Mouse (Mus musculus): ENCODE measurements around the gene Olfr1450. TPM values are rescaled to one million over a fixed set of nuclear protein-coding genes. Genes with fewer than 3 reads are reported as not detected.
"Not testable (repeated sequence)": the region's sequence is repeated elsewhere in the genome, so short reads cannot be mapped to it uniquely, and the experiment has no call there.

The Olfr1450 gene
- polyA plus RNA-seq (2012; rRNA removed): not detected in 2 replicates

DNA sequence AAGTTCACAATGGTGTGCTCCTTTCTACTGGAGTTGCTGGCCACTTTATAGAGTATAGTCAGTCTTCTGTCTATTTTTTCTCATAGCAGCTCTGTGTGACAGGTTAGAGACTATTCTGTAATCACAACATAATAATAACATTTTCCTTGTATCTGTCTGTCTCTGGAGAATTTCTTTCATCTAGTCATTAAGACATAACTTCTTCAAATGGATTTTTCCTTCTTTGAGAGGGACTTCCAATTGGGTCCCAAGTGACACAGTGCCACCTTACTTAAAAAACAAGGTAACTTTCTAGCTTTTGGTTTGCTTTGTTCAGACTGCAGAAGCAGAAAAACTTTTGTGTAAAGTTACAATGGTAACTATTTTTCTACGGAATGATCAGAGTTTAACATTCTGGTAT, at the start of gene Olfr1450:
Gene Olfr1450 (plus strand): TSS at position 301 of the 400 bp plus-strand sequence.
- TF ChIP-seq CTCF (IDR thresholded peaks at IDR 0.05; ENCODE audit: borderline replicate concordance, control insufficient read depth, extremely low read depth, insufficient read depth, low read length, poor library complexity): no peak
- TF ChIP-seq POLR2A (IDR thresholded peaks at IDR 0.05; ENCODE audit: control insufficient read depth, extremely low read depth, insufficient read depth, low read length, poor library complexity): no peak
- WGBS: 93% methylated on average over 1 of the region's 1 CpGs
- Histone ChIP-seq H3K27ac (ENCODE audit: control insufficient read depth, insufficient read depth, low read length) (no peak within 1 kb of the TSS), H3K4me3 (ENCODE audit: control insufficient read depth, insufficient read depth, low read length) (no peak within 1 kb of the TSS), H3K27me3 (ENCODE audit: control insufficient read depth, insufficient read depth, low read length) (no peaks in the 10 kb centered on the region), H3K4me1 (replicated peaks; ENCODE audit: control insufficient read depth, insufficient read depth, low read length) (no peaks in the 10 kb centered on the region), H3K36me3 (ENCODE audit: control insufficient read depth, insufficient read depth, low read length) (no peaks in the 10 kb centered on the region)
- DNase-seq: no peak

DNA sequence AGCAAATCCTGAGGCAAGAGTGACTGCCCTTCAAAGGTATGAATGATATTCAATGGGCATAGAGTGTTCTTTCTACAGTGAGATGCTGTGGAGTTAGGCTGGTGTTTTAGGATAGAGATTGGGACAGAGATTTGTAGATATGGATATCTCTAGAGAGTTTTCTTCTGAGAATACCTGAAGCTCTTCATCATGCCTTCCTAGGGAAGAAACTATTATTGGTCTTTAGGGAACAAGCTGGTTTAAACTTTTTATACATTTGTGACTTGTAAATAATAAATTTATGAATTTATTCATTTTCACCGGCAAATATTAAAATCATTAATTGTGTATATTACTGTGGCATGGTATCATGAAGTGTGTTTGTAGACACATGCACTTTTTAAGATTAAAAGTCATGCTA, 46.4 kb upstream of the Olfr1450 start, which contains the start of gene Olfr1447:
Gene Olfr1447 (minus strand): TSS at position 101 of the 400 bp plus-strand sequence.
- DNase-seq: no peak
- TF ChIP-seq POLR2A (IDR thresholded peaks at IDR 0.05; ENCODE audit: control insufficient read depth, extremely low read depth, insufficient read depth, low read length, poor library complexity) (no peak), CTCF (IDR thresholded peaks at IDR 0.05; ENCODE audit: borderline replicate concordance, control insufficient read depth, extremely low read depth, insufficient read depth, low read length, poor library complexity) (no peak)
- WGBS: 97% methylated on average over 1 of the region's 1 CpGs
- Histone ChIP-seq H3K4me3 (ENCODE audit: control insufficient read depth, insufficient read depth, low read length) (no peak within 1 kb of the TSS), H3K27ac (ENCODE audit: control insufficient read depth, insufficient read depth, low read length) (no peak within 1 kb of the TSS), H3K27me3 (ENCODE audit: control insufficient read depth, insufficient read depth, low read length) (no peaks in the 10 kb centered on the region), H3K36me3 (ENCODE audit: control insufficient read depth, insufficient read depth, low read length) (no peaks in the 10 kb centered on the region), H3K4me1 (replicated peaks; ENCODE audit: control insufficient read depth, insufficient read depth, low read length) (no peaks in the 10 kb centered on the region)

DNA sequence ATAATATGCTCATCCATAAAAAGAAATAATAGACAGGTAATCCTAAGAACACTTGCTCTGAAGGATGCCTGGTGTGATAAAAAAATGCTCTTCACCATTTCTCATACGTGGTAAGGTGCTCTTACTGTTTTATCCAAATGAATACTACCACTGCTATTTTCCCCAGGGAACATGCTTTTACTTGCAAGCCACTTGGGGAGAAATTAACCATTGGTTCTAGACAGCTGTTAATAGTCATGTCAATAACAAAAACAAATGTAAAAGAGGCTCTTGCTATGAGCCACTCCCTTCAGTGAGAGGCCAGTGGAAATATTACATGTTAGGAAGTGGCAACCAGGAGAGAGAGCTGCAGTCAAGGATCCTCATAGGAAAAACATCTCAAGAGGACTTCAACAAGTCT, 25.7 kb upstream of the Olfr1450 start, which contains the start of gene Olfr1448:
Gene Olfr1448 (minus strand): TSS at position 101 of the 400 bp plus-strand sequence.
- no peak within 1 kb of the TSS for H3K4me3 ChIP-seq (ENCODE audit: control insufficient read depth, insufficient read depth, low read length)
- no peaks in the 10 kb centered on the region for H3K27me3 ChIP-seq (ENCODE audit: control insufficient read depth, insufficient read depth, low read length)
- WGBS: 80% methylated on average over 1 of the region's 1 CpGs
- H3K4me1 ChIP-seq (replicated peaks; ENCODE audit: control insufficient read depth, insufficient read depth, low read length): no peaks in the 10 kb centered on the region
- H3K36me3 ChIP-seq (ENCODE audit: control insufficient read depth, insufficient read depth, low read length): no peaks in the 10 kb centered on the region
- no peak within 1 kb of the TSS for H3K27ac ChIP-seq (ENCODE audit: control insufficient read depth, insufficient read depth, low read length)
- no peak for DNase-seq
- no peak for TF ChIP-seq POLR2A (IDR thresholded peaks at IDR 0.05; ENCODE audit: control insufficient read depth, extremely low read depth, insufficient read depth, low read length, poor library complexity)
- TF ChIP-seq CTCF (IDR thresholded peaks at IDR 0.05; ENCODE audit: borderline replicate concordance, control insufficient read depth, extremely low read depth, insufficient read depth, low read length, poor library complexity): no peak

DNA sequence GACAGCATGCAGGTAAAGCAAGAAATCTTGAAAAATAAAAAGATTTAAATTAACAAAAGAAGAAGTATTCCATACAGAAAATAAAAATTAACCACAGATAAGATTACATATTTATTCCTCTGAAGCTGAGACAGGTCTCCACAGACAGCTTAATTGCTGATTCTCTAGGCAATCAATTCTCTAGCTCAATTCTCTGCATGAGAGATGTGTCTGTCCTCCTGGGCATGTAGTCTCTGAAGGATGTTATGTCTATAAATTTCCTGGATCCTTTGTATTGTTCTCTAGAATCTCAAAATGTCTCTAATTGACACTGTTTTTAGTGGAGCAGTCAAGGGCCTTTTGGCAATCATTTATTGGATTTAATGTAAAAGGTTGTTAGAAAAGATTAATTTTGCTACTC, 19.5 kb upstream of the Olfr1450 start, which contains the start of gene Olfr1449:
Gene Olfr1449 (plus strand): TSS at position 301 of the 400 bp plus-strand sequence.
- TF ChIP-seq CTCF (IDR thresholded peaks at IDR 0.05; ENCODE audit: borderline replicate concordance, control insufficient read depth, extremely low read depth, insufficient read depth, low read length, poor library complexity) (no peak), POLR2A (IDR thresholded peaks at IDR 0.05; ENCODE audit: control insufficient read depth, extremely low read depth, insufficient read depth, low read length, poor library complexity) (no peak)
- Histone ChIP-seq H3K27ac (ENCODE audit: control insufficient read depth, insufficient read depth, low read length) (no peak within 1 kb of the TSS), H3K27me3 (ENCODE audit: control insufficient read depth, insufficient read depth, low read length) (no peaks in the 10 kb centered on the region), H3K36me3 (ENCODE audit: control insufficient read depth, insufficient read depth, low read length) (no peaks in the 10 kb centered on the region), H3K4me1 (replicated peaks; ENCODE audit: control insufficient read depth, insufficient read depth, low read length) (no peaks in the 10 kb centered on the region; the same call in 1 of the 2 replicates), H3K4me3 (ENCODE audit: control insufficient read depth, insufficient read depth, low read length) (no peak within 1 kb of the TSS)
- DNase-seq: no peak

DNA sequence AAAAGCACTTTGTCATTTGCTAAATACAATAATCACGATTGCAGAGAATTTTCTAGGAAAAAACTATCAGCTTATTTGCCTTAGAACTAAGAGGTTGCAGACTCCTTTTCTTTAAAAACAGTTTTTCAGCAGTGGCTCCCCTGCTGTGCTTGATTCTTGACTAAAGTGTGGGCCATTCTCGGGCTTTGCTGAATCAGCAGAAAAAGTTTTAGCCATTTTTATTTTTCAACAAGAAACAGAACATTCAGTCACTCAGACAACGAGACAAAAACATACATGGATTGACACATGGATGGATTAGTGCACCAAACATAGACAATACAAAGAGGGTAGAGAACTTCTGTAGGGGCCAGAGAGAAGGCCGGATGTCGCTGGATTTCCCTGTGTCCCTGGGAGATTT, 20.0 kb downstream of the Olfr1450 start:
- 89% methylated on average over 5 of the region's 5 CpGs for WGBS
- H3K27ac ChIP-seq (ENCODE audit: control insufficient read depth, insufficient read depth, low read length); H3K27me3 ChIP-seq (ENCODE audit: control insufficient read depth, insufficient read depth, low read length); H3K36me3 ChIP-seq (ENCODE audit: control insufficient read depth, insufficient read depth, low read length); H3K4me3 ChIP-seq (ENCODE audit: control insufficient read depth, insufficient read depth, low read length); DNase-seq; H3K4me1 ChIP-seq (replicated peaks; ENCODE audit: control insufficient read depth, insufficient read depth, low read length): not testable (repeated sequence)

DNA sequence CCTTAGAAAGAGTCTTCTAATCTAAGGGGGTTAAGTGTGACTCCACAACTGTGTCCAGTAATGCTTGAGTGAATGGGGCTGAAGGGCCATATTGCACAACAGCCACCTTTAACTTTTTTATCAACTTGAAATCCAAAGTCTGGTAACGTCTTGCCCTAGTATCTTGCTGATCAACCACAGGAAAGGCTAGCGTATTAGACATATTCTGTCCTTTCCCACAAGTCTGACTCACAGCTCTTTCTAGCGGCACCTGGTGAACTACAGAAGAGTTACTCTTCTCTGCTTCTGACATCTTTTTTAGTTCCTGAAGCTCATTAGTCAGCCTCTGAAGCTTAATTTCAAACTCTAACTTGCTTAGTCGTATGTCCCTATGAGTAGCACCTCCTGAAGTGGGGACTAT, 42.3 kb downstream of the Olfr1450 start:
- WGBS: 94% methylated on average over 4 of the region's 4 CpGs
- not testable (repeated sequence) for DNase-seq; H3K27ac ChIP-seq (ENCODE audit: control insufficient read depth, insufficient read depth, low read length); H3K4me3 ChIP-seq (ENCODE audit: control insufficient read depth, insufficient read depth, low read length); H3K27me3 ChIP-seq (ENCODE audit: control insufficient read depth, insufficient read depth, low read length); H3K36me3 ChIP-seq (ENCODE audit: control insufficient read depth, insufficient read depth, low read length); H3K4me1 ChIP-seq (replicated peaks; ENCODE audit: control insufficient read depth, insufficient read depth, low read length)

DNA sequence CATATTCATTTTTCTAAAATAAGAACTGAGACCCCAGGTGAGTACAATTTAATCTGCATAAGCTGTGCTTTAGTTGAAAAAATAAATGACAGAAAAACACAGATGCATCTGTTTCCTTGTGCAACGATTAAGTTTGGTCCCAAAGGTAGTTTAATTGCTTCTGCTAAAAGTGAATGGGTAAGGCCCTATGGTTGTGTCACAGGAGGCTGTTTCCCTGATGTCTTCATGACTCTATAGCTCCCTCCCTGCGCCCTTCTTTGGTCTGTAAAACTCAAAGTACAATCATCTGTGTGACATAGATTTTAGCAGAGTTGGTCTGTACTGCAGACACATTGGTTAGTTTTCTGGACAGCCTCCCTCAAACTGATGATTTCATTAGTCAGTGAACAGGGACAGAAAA, 44.7 kb downstream of the Olfr1450 start, which contains the start of gene Olfr1451:
Gene Olfr1451 (plus strand): TSS at position 301 of the 400 bp plus-strand sequence.
- no peak for DNase-seq
- Histone ChIP-seq H3K4me1 (replicated peaks; ENCODE audit: control insufficient read depth, insufficient read depth, low read length) (no peaks in the 10 kb centered on the region), H3K36me3 (ENCODE audit: control insufficient read depth, insufficient read depth, low read length) (no peaks in the 10 kb centered on the region), H3K4me3 (ENCODE audit: control insufficient read depth, insufficient read depth, low read length) (no peak within 1 kb of the TSS), H3K27ac (ENCODE audit: control insufficient read depth, insufficient read depth, low read length) (no peak within 1 kb of the TSS), H3K27me3 (ENCODE audit: control insufficient read depth, insufficient read depth, low read length) (no peaks in the 10 kb centered on the region)
- no peak for TF ChIP-seq CTCF (IDR thresholded peaks at IDR 0.05; ENCODE audit: borderline replicate concordance, control insufficient read depth, extremely low read depth, insufficient read depth, low read length, poor library complexity)
- no peak for TF ChIP-seq POLR2A (IDR thresholded peaks at IDR 0.05; ENCODE audit: control insufficient read depth, extremely low read depth, insufficient read depth, low read length, poor library complexity)
- WGBS: 86% methylated on average over 2 of the region's 2 CpGs

Other genes starting within 250 kb of the Olfr1450 start
- gene Cntf, start 184.6 kb upstream of the Olfr1450 start, polyA plus RNA-seq (2012; rRNA removed): 2.5 and 3.0 TPM in 2 replicates
- 20.8 and 21.6 TPM in 2 replicates for gene Zfp91, start 154.1 kb upstream of the Olfr1450 start, polyA plus RNA-seq (2012; rRNA removed)
- 32.2 and 40.4 TPM in 2 replicates for gene Lpxn, start 154.1 kb upstream of the Olfr1450 start, polyA plus RNA-seq (2012; rRNA removed)
- 0.15 TPM in 1 of 2 replicates, not detected in the other for gene Gm5244, start 103.6 kb upstream of the Olfr1450 start, polyA plus RNA-seq (2012; rRNA removed)
- gene Olfr1444, start 93.0 kb upstream of the Olfr1450 start, polyA plus RNA-seq (2012; rRNA removed): 0.40 and 0.62 TPM in 2 replicates
- 0.09 TPM in 1 of 2 replicates, not detected in the other for gene Olfr1445, start 66.4 kb upstream of the Olfr1450 start, polyA plus RNA-seq (2012; rRNA removed)
- gene Olfr1446, start 56.7 kb upstream of the Olfr1450 start, polyA plus RNA-seq (2012; rRNA removed): not detected in 2 replicates
- not detected in 2 replicates for gene Olfr1447, start 46.5 kb upstream of the Olfr1450 start, polyA plus RNA-seq (2012; rRNA removed)
- gene Olfr1448, start 25.8 kb upstream of the Olfr1450 start, polyA plus RNA-seq (2012; rRNA removed): not detected in 2 replicates
- gene Olfr1449, start 19.4 kb upstream of the Olfr1450 start, polyA plus RNA-seq (2012; rRNA removed): not detected in 2 replicates
- not detected in 2 replicates for gene Olfr1451, start 44.8 kb downstream of the Olfr1450 start, polyA plus RNA-seq (2012; rRNA removed)
- gene Olfr1453, start 78.1 kb downstream of the Olfr1450 start, polyA plus RNA-seq (2012; rRNA removed): not detected in 2 replicates
- not detected in 2 replicates for gene Olfr1454, start 110.4 kb downstream of the Olfr1450 start, polyA plus RNA-seq (2012; rRNA removed)
- gene Olfr1457, start 147.6 kb downstream of the Olfr1450 start, polyA plus RNA-seq (2012; rRNA removed): not detected in 2 replicates
- gene Olfr1458, start 156.5 kb downstream of the Olfr1450 start, polyA plus RNA-seq (2012; rRNA removed): not detected in 2 replicates
- 0.05 TPM in 1 of 2 replicates, not detected in the other for gene Olfr1459, start 199.3 kb downstream of the Olfr1450 start, polyA plus RNA-seq (2012; rRNA removed)
- gene Olfr1461, start 212.7 kb downstream of the Olfr1450 start, polyA plus RNA-seq (2012; rRNA removed): not detected in 2 replicates
- not detected in 2 replicates for gene Olfr1462, start 235.5 kb downstream of the Olfr1450 start, polyA plus RNA-seq (2012; rRNA removed)

Measured in thymus, adult 2 months (tissue).